Mouse (Mus musculus) spleen, adult 18-20 months (tissue): Measurements from ENCODE around the gene Zfp456.
"Not testable (repeated sequence)": the region's sequence is repeated elsewhere in the genome, so short reads cannot be mapped to it uniquely, and the experiment has no call there.

Source experiments
- DNase-seq, 2 experiments: peaks; one replicate each; pipeline ENCODE4 v3.0.0; 2022; ENCODE audit warnings: mixed read lengths in 2 of 2

The Zfp456 gene

GRCm38 (mm10) chr13:67375050-67375911 is at the start of gene Zfp456, which contains the start of gene Gm28041:
TSS of gene Zfp456 (minus strand) at chr13:67375810.
TSS of gene Gm28041 (minus strand) at chr13:67375733.
- DNase-seq: peak; percentile 72 to 81

GRCm38 (mm10) chr13:67422532-67422931 is 46.9 kb upstream of the Zfp456 start:
- DNase-seq: not testable (repeated sequence)

- peak; percentile 25 to 60 for DNase-seq
These were observed 45.7 kb upstream of the Zfp456 start, which contains the start of gene Zfp459 for GRCm38 (mm10) chr13:67421207-67421857. TSS of gene Zfp459 (minus strand) at chr13:67421418.

- DNase-seq: no peak
These were observed 45.1 kb upstream of the Zfp456 start for GRCm38 (mm10) chr13:67420558-67421206.

DNA sequence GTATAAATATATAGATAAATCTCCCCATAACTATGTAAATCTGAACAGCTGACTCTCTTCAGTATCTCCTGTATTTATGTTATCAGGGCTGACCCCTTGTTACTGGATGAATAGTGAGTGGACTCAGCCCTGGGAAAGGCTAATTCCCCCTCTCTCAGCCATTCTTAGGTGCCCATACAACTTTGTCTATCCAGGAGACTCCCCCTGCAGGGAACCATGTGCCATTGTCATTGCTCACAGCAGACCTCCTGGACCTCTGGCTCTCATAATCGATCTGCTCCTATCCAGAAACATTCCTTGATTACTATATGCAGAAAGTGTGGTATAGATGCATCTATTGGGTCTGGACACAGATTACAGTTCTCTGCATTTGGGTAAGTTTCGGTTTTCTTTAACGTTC is 41.2 kb upstream of the Zfp456 start:
- no peak for DNase-seq

GRCm38 (mm10) chr13:67415759-67416158 is 40.1 kb upstream of the Zfp456 start:
- no peak for DNase-seq

DNA sequence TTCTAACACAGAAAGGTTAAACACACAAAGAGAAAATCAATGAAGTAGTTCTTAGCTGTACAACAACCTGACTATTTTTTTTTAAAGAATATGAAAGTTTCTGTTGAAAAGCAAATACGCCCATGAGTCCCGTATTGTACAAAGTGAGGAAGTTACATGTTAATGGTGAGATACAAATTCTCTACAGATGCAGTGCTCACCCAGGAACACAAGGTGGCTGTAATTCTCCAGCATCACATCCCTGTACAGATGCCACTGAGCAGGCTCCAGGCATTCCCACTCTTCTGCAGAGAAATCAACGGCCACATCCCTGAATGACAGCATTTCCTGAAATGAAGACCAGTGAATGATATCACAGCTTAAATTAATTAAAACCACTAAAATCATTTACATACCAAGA is 38.0 kb upstream of the Zfp456 start:
- not testable (repeated sequence) for DNase-seq

DNA sequence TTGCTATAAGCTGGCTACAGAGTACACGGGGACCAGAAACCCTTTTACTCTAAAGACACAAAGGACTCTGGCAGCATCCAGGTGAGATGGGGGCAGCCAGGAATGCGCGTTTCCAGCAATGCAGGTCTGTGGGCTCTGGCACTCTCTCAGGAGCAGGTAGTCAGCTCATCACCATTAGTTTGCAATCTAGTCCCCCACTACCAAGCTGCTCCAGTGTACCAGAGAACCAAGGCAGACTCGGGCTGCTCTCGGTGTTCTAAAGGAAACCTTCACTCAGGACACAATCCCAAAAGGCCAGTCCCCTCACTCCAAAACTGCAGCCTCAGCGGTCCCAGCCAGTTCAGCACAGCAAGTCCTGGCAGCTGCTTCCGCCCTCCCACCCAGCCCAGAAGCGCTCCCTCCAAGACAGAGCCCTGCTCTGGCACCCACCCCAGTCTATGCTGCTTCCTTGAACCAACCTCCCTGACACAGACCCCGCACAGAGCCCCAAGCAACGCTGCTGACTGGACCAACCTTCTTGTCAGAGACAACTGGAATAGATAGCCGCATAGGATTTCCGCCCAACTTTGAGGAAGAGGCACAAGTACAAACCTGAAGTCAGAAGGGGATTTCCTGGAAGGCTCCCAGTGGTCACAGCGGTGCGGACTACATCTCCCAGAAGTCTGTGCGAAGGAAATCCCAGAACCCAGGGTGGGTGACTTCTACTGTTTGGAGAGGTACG is 23.7 kb upstream of the Zfp456 start, which contains the start of gene Zfp429:
Gene Zfp429, minus strand, starts transcription at position 637 of the 721 bp plus-strand sequence.
- peak; percentile 60 to 71 for DNase-seq

- not testable (repeated sequence) for DNase-seq
These were observed 645 bp upstream of the Zfp456 start for GRCm38 (mm10) chr13:67376255-67376654.

DNA sequence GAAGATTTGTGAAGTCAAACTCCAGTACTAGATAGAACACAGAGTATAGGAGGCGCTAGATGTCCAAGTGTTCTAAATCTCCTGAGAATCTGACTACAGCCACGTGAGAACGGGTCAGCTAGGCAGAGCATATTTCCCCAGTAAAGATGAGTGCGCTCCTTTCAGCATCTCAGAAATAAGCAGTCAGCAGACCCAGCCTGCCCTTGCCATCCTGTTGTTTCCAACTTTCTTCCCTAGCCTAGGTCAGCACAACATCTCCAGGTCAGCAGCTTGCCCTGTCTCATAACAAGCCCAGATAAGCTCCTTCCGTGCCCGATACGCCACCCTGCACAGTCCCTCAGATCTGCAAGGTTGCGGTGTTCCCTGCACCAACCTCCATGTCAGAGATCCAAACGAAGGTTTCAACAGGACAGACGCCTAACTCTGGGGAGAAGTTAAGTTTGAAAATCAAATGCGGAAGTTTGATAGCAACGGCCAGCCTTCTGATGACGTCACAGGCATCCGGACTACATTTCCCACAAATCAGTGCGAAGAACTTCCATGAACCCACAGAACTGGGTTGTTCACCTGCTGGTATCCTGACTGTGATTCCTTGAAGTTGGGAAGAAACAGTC is 15.4 kb downstream of the Zfp456 start, which contains the start of the genes Gm28044 and Zfp953:
Gene Gm28044, minus strand, starts transcription at position 406 of the 614 bp plus-strand sequence.
Gene Zfp953, minus strand, starts transcription at position 475 of the 614 bp plus-strand sequence.
- peak; percentile 76 to 88 for DNase-seq

DNA sequence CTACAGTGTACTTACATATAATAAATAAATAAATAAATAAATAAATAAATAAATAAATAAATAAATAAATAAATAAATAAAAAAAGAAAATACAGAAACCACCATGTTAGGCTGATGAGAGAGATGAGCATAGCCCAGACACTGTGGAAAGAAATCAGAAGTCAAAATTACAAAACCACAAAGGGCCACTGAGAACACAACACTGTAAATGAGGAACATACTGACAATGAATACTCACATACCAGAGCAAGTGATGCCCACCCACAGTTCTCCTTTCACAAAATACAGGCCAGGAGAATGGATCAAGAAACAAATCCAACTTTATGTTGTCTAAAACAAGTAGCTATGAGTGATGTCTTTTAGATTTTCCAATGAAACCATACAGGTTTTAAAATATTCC is 23.8 kb downstream of the Zfp456 start:
- DNase-seq: no peak

DNA sequence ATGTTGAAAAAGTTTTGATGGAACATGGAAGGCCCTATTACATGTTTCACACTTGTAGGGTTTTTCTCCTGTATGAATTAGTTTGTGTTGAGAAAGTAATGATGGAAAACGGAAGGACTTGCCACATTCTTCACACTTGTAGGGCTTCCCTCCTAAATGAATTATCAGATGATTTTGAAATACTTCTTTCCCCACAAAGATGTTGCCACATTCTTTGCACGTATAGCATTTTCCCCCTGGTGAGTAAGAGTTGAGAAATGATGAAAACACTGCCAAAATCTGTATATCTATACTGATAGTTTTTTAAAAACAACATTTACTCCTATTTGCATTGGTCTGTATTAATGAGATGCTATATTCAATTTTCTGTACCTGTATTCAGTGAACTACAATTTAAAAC is 32.2 kb downstream of the Zfp456 start:
- no peak for DNase-seq

- no peak for DNase-seq
These were observed 42.7 kb downstream of the Zfp456 start for GRCm38 (mm10) chr13:67332877-67333276.

GRCm38 (mm10) chr13:67332019-67332724 is 43.4 kb downstream of the Zfp456 start, which contains the start of gene Zfp595:
TSS of gene Zfp595 (minus strand) at chr13:67332570.
- DNase-seq: peak; percentile 66 to 80
